Mouse (Mus musculus) gastrocnemius, adult 18-20 months (tissue): ENCODE measurements around the gene Saysd1. TPM values are rescaled to one million over a fixed set of nuclear protein-coding genes. Genes with fewer than 3 reads are reported as not detected.
"Not testable (repeated sequence)": the region's sequence is repeated elsewhere in the genome, so short reads cannot be mapped to it uniquely, and the experiment has no call there.

Experiments
- DNase-seq: peaks from one replicate; pipeline ENCODE4 v3.0.0; 2021; ENCODE audit warnings: low spot score
- total RNA-seq, 2 experiments: library from RNA; stranded (reverse); gene quantifications; 2 replicates each; pipeline ENCODE4 v1.2.3; 2021

Saysd1 gene
- total RNA-seq, 2 experiments from 2014 or later, result 2.8 to 2.9 TPM

GRCm38 (mm10) chr14:20041836-20042235 lies 96.5 kb downstream of the Saysd1 start:
- no peak for DNase-seq

DNA sequence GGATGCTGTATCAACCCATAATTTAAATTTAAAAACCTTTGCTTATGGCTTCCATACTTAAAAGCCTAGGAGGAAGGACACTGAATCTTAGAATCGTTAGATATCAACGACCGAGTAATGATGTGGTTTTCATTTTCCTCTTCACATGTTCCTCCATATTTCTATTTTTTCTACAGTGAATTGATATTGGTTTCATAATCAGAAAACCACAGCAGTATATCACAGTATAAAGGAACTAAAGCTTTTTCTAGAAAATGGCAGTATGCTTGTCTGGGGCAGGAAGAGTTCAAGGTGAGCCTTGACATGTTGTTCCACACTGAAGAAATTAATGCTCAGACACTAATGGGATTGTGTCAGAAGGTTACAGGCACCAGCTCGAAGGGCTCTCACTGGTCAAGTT lies 97.4 kb downstream of the Saysd1 start:
- DNase-seq, result no peak

DNA sequence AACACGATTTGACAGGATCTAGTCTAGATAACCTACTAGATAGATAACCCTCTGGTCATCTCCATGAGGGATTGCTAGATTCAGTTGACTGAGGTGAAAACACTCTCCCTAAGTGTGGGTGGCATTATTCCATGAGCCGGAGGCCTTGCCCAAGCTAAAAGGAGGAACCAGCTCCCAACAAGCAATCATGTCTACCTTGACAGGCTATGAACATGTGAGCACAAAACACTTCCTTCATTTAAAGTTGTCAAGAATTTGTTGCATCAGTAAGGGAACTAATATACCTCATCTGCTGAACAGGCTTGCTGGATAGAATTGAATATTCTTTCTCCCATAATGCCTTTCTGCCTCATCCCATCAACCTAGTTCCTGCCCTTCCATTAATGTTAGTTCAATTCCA lies 98.5 kb downstream of the Saysd1 start:
- no peak for DNase-seq

DNA sequence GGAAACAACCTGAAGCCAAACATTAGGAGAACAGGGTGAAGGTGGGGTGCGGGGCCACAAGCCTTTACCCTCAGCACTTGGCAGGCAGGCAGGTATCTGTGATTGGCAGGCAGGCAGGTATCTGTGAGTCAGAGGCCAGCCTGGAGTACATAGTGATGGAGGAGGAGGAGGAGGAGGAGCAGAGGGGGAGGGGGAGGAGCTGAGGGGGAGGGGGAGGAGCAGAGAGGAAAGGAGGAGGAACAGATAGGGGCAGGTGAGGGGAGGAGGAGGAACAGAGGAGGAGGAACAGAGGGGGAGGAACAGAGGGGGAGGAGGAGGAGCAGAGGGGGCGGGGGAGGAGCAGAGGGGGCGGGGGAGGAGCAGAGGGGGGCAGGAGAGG lies 105.6 kb downstream of the Saysd1 start:
- no peak for DNase-seq

- DNase-seq, result no peak
Observed at GRCm38 (mm10) chr14:20032016-20032737, 106.2 kb downstream of the Saysd1 start.

GRCm38 (mm10) chr14:20029606-20030005 lies 108.7 kb downstream of the Saysd1 start:
- no peak for DNase-seq

DNA sequence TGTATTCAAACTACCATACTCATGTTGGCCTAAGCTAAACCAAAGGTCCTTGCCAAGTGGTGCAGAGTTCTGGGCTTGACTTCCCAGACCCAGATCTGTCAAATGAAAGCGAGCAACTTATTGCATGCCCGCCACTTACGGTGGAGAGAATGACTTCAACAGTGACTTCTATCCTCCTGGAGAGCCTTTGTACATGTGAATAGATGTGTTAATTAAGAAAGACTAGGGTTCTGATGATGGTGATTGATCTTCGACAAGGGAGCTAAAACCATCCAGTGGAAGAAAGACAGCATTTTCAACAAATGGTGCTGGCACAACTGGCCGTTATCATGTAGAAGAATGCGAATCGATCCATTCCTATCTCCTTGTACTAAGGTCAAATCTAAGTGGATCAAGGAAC lies 110.9 kb downstream of the Saysd1 start:
- not testable (repeated sequence) for DNase-seq

Other genes starting within 250 kb of the Saysd1 start
- 1 to 10 TPM; 2.4 to 6.6 TPM for gene Gng2, start 160.9 kb downstream of the Saysd1 start, total RNA-seq
- gene Kcnk5, start 43.3 kb upstream of the Saysd1 start, total RNA-seq, result under 1 TPM; 0.57 to 0.59 TPM
- not detected for gene Kcnk16, start 130.7 kb upstream of the Saysd1 start, total RNA-seq
- 10 to 100 TPM; 29.7 to 32.8 TPM for gene Nudt13, start 156.2 kb upstream of the Saysd1 start, total RNA-seq
- 10 to 100 TPM; 33.1 to 36.1 TPM for gene Ecd, start 209.6 kb upstream of the Saysd1 start, total RNA-seq
- gene Fam149b, start 209.6 kb upstream of the Saysd1 start, total RNA-seq, result 10 to 100 TPM; 19.8 to 21.3 TPM